Mouse (Mus musculus) limb, embryonic 13.5 days (tissue): ENCODE results near the gene Fam19a5. TPM values are rescaled to one million over a fixed set of nuclear protein-coding genes. Genes with fewer than 3 reads are reported as not detected.

Experiments used
- ATAC-seq: fragments of 200-750 bp; cut with Nextera tagmentation; 2 replicates; pipeline ENCODE4 v1.8.0; 2017; ENCODE audit warnings: low read depth, moderate number of reproducible peaks, moderate TSS enrichment; ENCODE audit not compliant: low FRiP score
- H3K27ac ChIP-seq: fragments of 300-500 bp; sonication (generic); 2 replicates; pipeline ENCODE4 v1.5.1; 2015; ENCODE audit warnings: inconsistent platforms, mild to moderate bottlenecking, moderate library complexity
- H3K27me3 ChIP-seq: fragments of 300-500 bp; sonication (generic); 2 replicates; pipeline ENCODE4 v1.6.1; 2015; ENCODE audit warnings: mild to moderate bottlenecking, inconsistent platforms
- H3K36me3 ChIP-seq: fragments of 300-500 bp; sonication (generic); 2 replicates; pipeline ENCODE4 v1.6.1; 2015; ENCODE audit warnings: inconsistent platforms, mild to moderate bottlenecking, moderate library complexity
- H3K4me1 ChIP-seq: fragments of 300-500 bp; sonication (generic); 2 replicates; pipeline ENCODE4 v1.6.1; 2015; ENCODE audit warnings: inconsistent platforms
- H3K4me2 ChIP-seq: fragments of 300-500 bp; sonication (generic); replicated peaks from 2 replicates; pipeline ENCODE4 v1.6.1; 2015; ENCODE audit warnings: inconsistent platforms, mild to moderate bottlenecking, moderate library complexity
- H3K4me3 ChIP-seq: fragments of 300-500 bp; sonication (generic); 2 replicates; pipeline ENCODE4 v1.5.1; 2015; ENCODE audit warnings: moderate library complexity, mild to moderate bottlenecking, inconsistent platforms
- H3K9ac ChIP-seq: fragments of 300-500 bp; sonication (generic); 2 replicates; pipeline ENCODE4 v1.6.1; 2015; ENCODE audit warnings: mild to moderate bottlenecking, inconsistent platforms
- H3K9me3 ChIP-seq: fragments of 300-500 bp; sonication (generic); 2 replicates; pipeline ENCODE4 v1.6.1; 2016; ENCODE audit warnings: inconsistent platforms
- WGBS: fragments of 180-500 bp; shearing (Covaris S2); methylation state at CpG from one replicate; pipeline ENCODE4 v1.1.7; 2015; 5-methylcytosine and 5-hydroxymethylcytosine counted together
- polyA plus RNA-seq: library from polyadenylated mRNA; unstranded; fragments of >200 nt; fragmentation: Nextera tagmentation; extraction: Ambion mirVana; gene quantifications from 2 replicates; pipeline ENCODE4 v1.2.1, GENCODE M21; 2015

Fam19a5 gene
- polyA plus RNA-seq, 1 experiment from 2014 or later: 4.8 TPM

GRCm38 (mm10) chr15:87598636-87599035, 54.5 kb downstream of the Fam19a5 start:
- H3K4me1 ChIP-seq: no peaks in the 10 kb centered on the region
- no peak for ATAC-seq
- no peak overlapping the region for H3K27ac ChIP-seq
- no peaks in the 10 kb centered on the region for H3K36me3 ChIP-seq
- H3K9ac ChIP-seq: no peak overlapping the region
- H3K4me2 ChIP-seq: no peak overlapping the region
- no peaks in the 10 kb centered on the region for H3K27me3 ChIP-seq
- H3K9me3 ChIP-seq: no peaks in the 10 kb centered on the region
- no peak overlapping the region for H3K4me3 ChIP-seq
- WGBS: 87% methylated on average over 4 of the region's 4 CpGs

GRCm38 (mm10) chr15:87603316-87603715, 59.2 kb downstream of the Fam19a5 start:
- Histone ChIP-seq H3K9ac (no peak overlapping the region), H3K36me3 (no peaks in the 10 kb centered on the region), H3K4me1 (no peaks in the 10 kb centered on the region), H3K4me2 (no peak overlapping the region), H3K9me3 (no peaks in the 10 kb centered on the region), H3K27me3 (no peaks in the 10 kb centered on the region), H3K27ac (no peak overlapping the region), H3K4me3 (no peak overlapping the region)
- no peak for ATAC-seq
- WGBS: 74% methylated on average over 1 of the region's 1 CpGs

GRCm38 (mm10) chr15:87605504-87606280, 61.6 kb downstream of the Fam19a5 start:
- Histone ChIP-seq H3K27ac (no peak overlapping the region), H3K9ac (no peak overlapping the region), H3K4me3 (no peak overlapping the region), H3K9me3 (no peaks in the 10 kb centered on the region), H3K4me1 (no peaks in the 10 kb centered on the region), H3K27me3 (no peaks in the 10 kb centered on the region), H3K36me3 (no peaks in the 10 kb centered on the region), H3K4me2 (no peak overlapping the region)
- WGBS: 62% methylated on average over 9 of the region's 9 CpGs
- ATAC-seq: no peak

GRCm38 (mm10) chr15:87606702-87607101, 62.6 kb downstream of the Fam19a5 start:
- Histone ChIP-seq H3K9ac (no peak overlapping the region), H3K9me3 (no peaks in the 10 kb centered on the region), H3K27me3 (no peaks in the 10 kb centered on the region), H3K4me1 (no peaks in the 10 kb centered on the region), H3K4me2 (no peak overlapping the region), H3K27ac (no peak overlapping the region), H3K4me3 (no peak overlapping the region), H3K36me3 (no peaks in the 10 kb centered on the region)
- ATAC-seq: no peak
- 78% methylated on average over 10 of the region's 10 CpGs for whole genome bisulfite sequencing

DNA sequence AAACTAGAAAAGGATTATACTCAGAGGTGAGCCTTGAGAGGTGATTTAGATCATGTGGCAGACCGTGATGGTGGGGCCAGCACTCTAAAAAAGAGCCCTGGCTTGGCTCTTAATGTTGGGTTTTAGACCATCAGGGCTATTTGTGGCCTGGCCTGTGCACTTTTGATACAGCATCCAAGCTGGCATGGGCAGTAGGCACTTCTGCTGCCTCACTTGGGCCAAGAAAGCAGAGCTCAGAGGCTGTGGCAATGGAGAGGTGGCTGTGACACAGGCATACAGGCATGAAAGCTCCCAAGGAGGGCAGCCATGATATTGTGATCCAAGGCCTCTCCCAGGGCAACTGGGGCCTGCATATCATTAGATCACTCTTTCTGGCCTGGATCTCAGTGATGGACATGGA, 65.1 kb downstream of the Fam19a5 start:
- H3K4me2 ChIP-seq: no peak overlapping the region
- H3K9ac ChIP-seq: no peak overlapping the region
- no peaks in the 10 kb centered on the region for H3K4me1 ChIP-seq
- no peak for ATAC-seq
- H3K36me3 ChIP-seq: no peaks in the 10 kb centered on the region
- H3K4me3 ChIP-seq: no peak overlapping the region
- no peak overlapping the region for H3K27ac ChIP-seq
- no peaks in the 10 kb centered on the region for H3K27me3 ChIP-seq
- no peaks in the 10 kb centered on the region for H3K9me3 ChIP-seq
- 92% methylated on average over 1 of the region's 1 CpGs for WGBS

DNA sequence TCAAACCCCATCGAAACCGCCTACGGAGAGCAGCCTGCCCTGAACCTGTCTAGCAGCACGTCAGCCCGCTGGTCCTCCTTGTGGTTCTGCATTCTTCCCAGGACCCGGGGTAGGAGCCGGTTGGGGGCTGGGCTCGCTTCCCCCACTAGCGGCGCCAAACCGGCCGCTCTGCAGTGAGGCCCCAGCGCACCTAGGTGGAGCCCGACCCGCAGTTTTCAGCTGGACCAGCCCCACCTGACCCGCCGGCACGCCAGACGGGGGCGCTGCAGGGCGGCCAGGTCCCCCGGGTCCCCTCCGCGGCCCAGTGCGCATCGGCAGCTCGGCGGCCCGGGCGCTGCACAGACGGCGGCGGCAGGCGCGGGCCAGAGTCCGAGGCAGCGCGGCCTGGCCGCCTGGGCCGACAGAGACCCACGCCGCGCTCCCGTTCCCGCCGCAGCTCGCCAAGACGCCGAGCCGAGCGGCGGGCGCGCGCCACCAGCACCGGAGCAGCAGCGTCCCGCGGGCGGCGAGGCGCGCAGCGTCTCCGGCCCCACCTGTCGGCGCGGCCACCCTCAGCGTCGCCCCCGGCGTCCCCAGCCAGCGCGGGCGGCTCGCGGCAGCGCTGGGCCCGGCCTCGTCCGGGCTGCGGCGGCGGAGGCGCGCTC, 80.0 kb downstream of the Fam19a5 start:
- H3K9me3 ChIP-seq: no peaks in the 10 kb centered on the region
- no peaks in the 10 kb centered on the region for H3K36me3 ChIP-seq
- WGBS: under 1% methylated on average over 71 of the region's 86 CpGs
- H3K27ac ChIP-seq: peak overlapping the region; percentile 48; the same call in 1 of the 2 replicates
- H3K4me3 ChIP-seq: peak overlapping the region; percentile 65
- peaks cover 71% of the 10 kb centered on the region for H3K27me3 ChIP-seq
- peak; percentile 85 for ATAC-seq
- peak overlapping the region; percentile 93 for H3K4me2 ChIP-seq
- peaks cover 5% of the 10 kb centered on the region for H3K4me1 ChIP-seq
- peak overlapping the region; percentile 80 for H3K9ac ChIP-seq

DNA sequence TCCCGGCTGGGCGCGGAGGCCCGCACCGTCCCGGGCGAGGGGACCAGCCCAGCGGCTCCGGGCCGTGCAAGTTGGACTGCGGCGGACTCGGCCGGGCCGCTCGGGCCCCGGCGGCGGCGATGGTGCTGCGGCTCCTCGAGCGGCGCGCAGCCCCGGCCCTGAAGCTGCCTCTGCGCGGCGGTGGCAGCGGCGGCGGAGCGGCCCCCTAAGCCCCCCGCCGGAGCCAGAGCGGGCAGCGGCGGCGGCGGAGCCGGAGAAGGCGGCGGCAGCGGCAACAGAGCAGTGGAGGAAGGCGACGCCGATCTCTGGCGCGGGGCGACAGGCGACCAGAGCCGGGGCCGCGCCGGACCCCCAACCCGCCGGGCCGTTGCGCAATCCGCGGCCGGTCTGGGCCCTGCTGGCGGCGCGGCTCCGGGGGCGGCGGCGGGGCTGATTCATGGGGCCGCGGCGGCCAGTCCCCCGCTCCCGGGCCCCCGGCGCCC, 80.6 kb downstream of the Fam19a5 start:
- H3K9ac ChIP-seq: peak overlapping the region; percentile 80
- H3K4me1 ChIP-seq: peaks cover 5% of the 10 kb centered on the region
- peak overlapping the region; percentile 48; the same call in 1 of the 2 replicates for H3K27ac ChIP-seq
- no peaks in the 10 kb centered on the region for H3K36me3 ChIP-seq
- peaks cover 71% of the 10 kb centered on the region for H3K27me3 ChIP-seq
- H3K4me2 ChIP-seq: peak overlapping the region; percentile 93
- ATAC-seq: no peak
- H3K9me3 ChIP-seq: no peaks in the 10 kb centered on the region
- H3K4me3 ChIP-seq: peak overlapping the region; percentile 65
- WGBS: under 1% methylated on average over 51 of the region's 76 CpGs

GRCm38 (mm10) chr15:87625236-87626023, 81.3 kb downstream of the Fam19a5 start:
- peak overlapping the region; percentile 80 for H3K9ac ChIP-seq
- no peaks in the 10 kb centered on the region for H3K9me3 ChIP-seq
- peak overlapping the region; percentile 65 for H3K4me3 ChIP-seq
- peaks cover 65% of the 10 kb centered on the region for H3K27me3 ChIP-seq
- H3K36me3 ChIP-seq: no peaks in the 10 kb centered on the region
- ATAC-seq: peak; percentile 82
- peaks cover 5% of the 10 kb centered on the region for H3K4me1 ChIP-seq
- peak overlapping the region; percentile 93 for H3K4me2 ChIP-seq
- H3K27ac ChIP-seq: no peak overlapping the region
- under 1% methylated on average over 53 of the region's 68 CpGs for WGBS

DNA sequence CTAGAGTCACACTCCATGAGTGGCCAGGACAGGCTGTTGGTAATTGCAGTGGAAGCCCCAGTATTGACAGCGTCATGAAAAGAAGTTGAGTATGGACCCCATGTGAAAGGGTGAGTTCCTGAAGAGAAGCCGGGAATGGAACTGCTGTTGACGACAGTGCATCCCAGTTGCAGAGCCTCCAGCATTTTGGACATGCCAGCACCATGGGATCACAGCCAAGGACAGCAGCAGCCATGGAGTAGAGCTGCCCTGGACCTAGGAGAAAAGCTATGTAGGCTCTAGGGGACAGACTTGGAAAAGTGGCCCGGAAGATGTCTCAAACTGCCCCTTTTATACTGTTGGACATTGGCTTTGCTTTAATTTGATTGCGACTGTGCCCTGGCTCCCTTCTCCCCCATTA, 91.2 kb downstream of the Fam19a5 start:
- Histone ChIP-seq H3K9me3 (no peaks in the 10 kb centered on the region), H3K36me3 (no peaks in the 10 kb centered on the region), H3K27me3 (no peaks in the 10 kb centered on the region; the same call in 1 of the 2 replicates), H3K9ac (no peak overlapping the region), H3K27ac (no peak overlapping the region), H3K4me2 (no peak overlapping the region), H3K4me1 (no peaks in the 10 kb centered on the region), H3K4me3 (no peak overlapping the region)
- WGBS: 90% methylated on average over 5 of the region's 5 CpGs
- no peak for ATAC-seq

DNA sequence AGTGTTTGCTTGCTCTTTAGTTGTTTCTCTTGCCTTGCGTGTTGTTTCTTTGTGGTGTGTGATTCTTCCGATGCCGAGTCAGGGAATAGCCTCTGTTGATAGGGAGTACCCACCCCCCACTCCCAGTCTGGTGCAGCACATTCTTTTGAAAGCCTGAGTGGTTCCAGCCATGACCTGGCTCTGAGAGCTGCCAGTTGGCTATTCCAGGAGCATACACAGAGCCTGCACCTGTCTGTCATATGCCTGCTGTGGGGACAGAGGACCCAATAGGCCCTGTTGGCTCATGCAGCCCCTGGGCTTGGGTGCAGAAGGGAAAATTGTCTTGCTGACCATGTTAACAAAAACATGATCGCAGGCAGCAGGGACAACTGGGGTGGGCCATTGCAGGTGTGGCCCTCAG, 92.3 kb downstream of the Fam19a5 start:
- Histone ChIP-seq H3K9ac (no peak overlapping the region), H3K27ac (no peak overlapping the region), H3K4me1 (no peaks in the 10 kb centered on the region), H3K36me3 (no peaks in the 10 kb centered on the region), H3K9me3 (no peaks in the 10 kb centered on the region), H3K4me2 (no peak overlapping the region), H3K4me3 (no peak overlapping the region), H3K27me3 (no peaks in the 10 kb centered on the region)
- no peak for ATAC-seq
- WGBS: 93% methylated on average over 4 of the region's 4 CpGs

GRCm38 (mm10) chr15:87637234-87637633, 93.1 kb downstream of the Fam19a5 start:
- H3K27ac ChIP-seq: no peak overlapping the region
- no peaks in the 10 kb centered on the region for H3K4me1 ChIP-seq
- H3K4me2 ChIP-seq: no peak overlapping the region
- H3K27me3 ChIP-seq: no peaks in the 10 kb centered on the region
- no peak overlapping the region for H3K9ac ChIP-seq
- H3K9me3 ChIP-seq: no peaks in the 10 kb centered on the region
- H3K4me3 ChIP-seq: no peak overlapping the region
- no peak for ATAC-seq
- H3K36me3 ChIP-seq: no peaks in the 10 kb centered on the region

GRCm38 (mm10) chr15:87638270-87638669, 94.2 kb downstream of the Fam19a5 start:
- ATAC-seq: no peak
- WGBS: 81% methylated on average over 11 of the region's 11 CpGs
- Histone ChIP-seq H3K4me3 (no peak overlapping the region), H3K27ac (no peak overlapping the region), H3K27me3 (no peaks in the 10 kb centered on the region), H3K36me3 (no peaks in the 10 kb centered on the region), H3K9ac (no peak overlapping the region), H3K9me3 (no peaks in the 10 kb centered on the region), H3K4me2 (no peak overlapping the region), H3K4me1 (no peaks in the 10 kb centered on the region)
